Mouse (Mus musculus) forebrain, embryonic 15.5 days (tissue): ENCODE data around the gene Clstn1. TPM values are rescaled to one million over a fixed set of nuclear protein-coding genes. Genes with fewer than 3 reads are reported as not detected.
A peak's percentile ranks its signal among the peaks of the same experiment; 100 is the strongest.

ENCODE experiments used
- ATAC-seq: fragments of 200-750 bp; cut with Nextera tagmentation; replicated peaks from 2 replicates; pipeline ENCODE4 v1.8.0; 2017; ENCODE audit warnings: mild to moderate bottlenecking, moderate TSS enrichment, moderate library complexity
- H3K27ac ChIP-seq: fragments of 300-500 bp; sonication (generic); replicated peaks from 2 replicates; pipeline ENCODE4 v1.5.1; 2015; ENCODE audit warnings: mild to moderate bottlenecking, inconsistent platforms
- H3K27me3 ChIP-seq: fragments of 300-500 bp; sonication (generic); 2 replicates; pipeline ENCODE4 v1.6.1; 2015; ENCODE audit warnings: inconsistent platforms
- H3K36me3 ChIP-seq: fragments of 300-500 bp; sonication (generic); 2 replicates; pipeline ENCODE4 v1.6.1; 2015; ENCODE audit warnings: mild to moderate bottlenecking, inconsistent platforms
- H3K4me1 ChIP-seq: fragments of 300-500 bp; sonication (generic); 2 replicates; pipeline ENCODE4 v1.6.1; 2015; ENCODE audit warnings: inconsistent platforms
- H3K4me2 ChIP-seq: fragments of 300-500 bp; sonication (generic); replicated peaks from 2 replicates; pipeline ENCODE4 v1.6.1; 2015; ENCODE audit warnings: mild to moderate bottlenecking, inconsistent platforms
- H3K4me3 ChIP-seq: fragments of 300-500 bp; sonication (generic); 2 replicates; pipeline ENCODE4 v1.5.1; 2015; ENCODE audit warnings: mild to moderate bottlenecking, inconsistent platforms
- H3K9ac ChIP-seq: fragments of 300-500 bp; sonication (generic); replicated peaks from 2 replicates; pipeline ENCODE4 v1.6.1; 2015; ENCODE audit warnings: mild to moderate bottlenecking, inconsistent platforms
- H3K9me3 ChIP-seq: fragments of 300-500 bp; sonication (generic); 2 replicates; pipeline ENCODE4 v1.6.1; 2016; ENCODE audit warnings: inconsistent platforms
- WGBS: fragments of 180-500 bp; shearing (Covaris S2); methylation state at CpG from one replicate; pipeline ENCODE4 v1.1.7; 2015; ENCODE audit warnings: mixed read lengths; 5-methylcytosine and 5-hydroxymethylcytosine counted together
- microRNA-seq: library from miRNA; unstranded; fragments of <30 nt; microRNA quantifications from one replicate; pipeline ENCODE4, GENCODE M21; 2016
- polyA plus RNA-seq: library from polyadenylated mRNA; unstranded; fragments of >200 nt; fragmentation: Nextera tagmentation; extraction: Ambion mirVana; gene quantifications from 2 replicates; pipeline ENCODE4 v1.2.1, GENCODE M21; 2015

The Clstn1 gene
- polyA plus RNA-seq, 1 experiment from 2014 or later: 111 TPM

GRCm38 (mm10) chr4:149691368-149691767, 105.1 kb downstream of the Clstn1 start:
- Histone ChIP-seq H3K4me3 (no peak overlapping the region), H3K9me3 (no peaks in the 10 kb centered on the region), H3K4me1 (no peaks in the 10 kb centered on the region), H3K9ac (no peak overlapping the region), H3K4me2 (no peak overlapping the region), H3K36me3 (no peaks in the 10 kb centered on the region), H3K27me3 (no peaks in the 10 kb centered on the region), H3K27ac (no peak overlapping the region)
- WGBS: 76% methylated on average over 8 of the region's 8 CpGs
- ATAC-seq: no peak

- Histone ChIP-seq H3K9ac (no peak overlapping the region), H3K36me3 (no peaks in the 10 kb centered on the region), H3K4me1 (peaks cover 9% of the 10 kb centered on the region), H3K27ac (no peak overlapping the region), H3K4me3 (no peak overlapping the region), H3K9me3 (no peaks in the 10 kb centered on the region), H3K4me2 (no peak overlapping the region), H3K27me3 (0 out of 2 replicates have a peak, but pooled peaks cover 3% of the 10 kb centered on the region)
- 35% methylated on average over 16 of the region's 16 CpGs for WGBS
- no peak for ATAC-seq
These were observed 110.1 kb downstream of the Clstn1 start for GRCm38 (mm10) chr4:149696189-149696971.

GRCm38 (mm10) chr4:149697506-149698196, 111.4 kb downstream of the Clstn1 start:
- ATAC-seq: peak; percentile 46; the same call in 1 of the 2 replicates
- H3K4me2 ChIP-seq: peak overlapping the region; percentile 87
- peak overlapping the region; percentile 48 for H3K4me3 ChIP-seq
- no peaks in the 10 kb centered on the region for H3K36me3 ChIP-seq
- 32% methylated on average over 15 of the region's 15 CpGs for WGBS
- H3K27me3 ChIP-seq: 0 out of 2 replicates have a peak, but pooled peaks cover 3% of the 10 kb centered on the region
- peaks cover 9% of the 10 kb centered on the region for H3K4me1 ChIP-seq
- H3K9me3 ChIP-seq: no peaks in the 10 kb centered on the region
- no peak overlapping the region for H3K27ac ChIP-seq
- peak overlapping the region; percentile 57 for H3K9ac ChIP-seq

- WGBS: 1% methylated on average over 35 of the region's 35 CpGs
- H3K36me3 ChIP-seq: no peaks in the 10 kb centered on the region
- no peak overlapping the region for H3K27ac ChIP-seq
- H3K4me3 ChIP-seq: peak overlapping the region; percentile 48
- peak; percentile 67; the same call in 1 of the 2 replicates for ATAC-seq
- no peaks in the 10 kb centered on the region for H3K9me3 ChIP-seq
- peaks cover 9% of the 10 kb centered on the region for H3K4me1 ChIP-seq
- 0 out of 2 replicates have a peak, but pooled peaks cover 3% of the 10 kb centered on the region for H3K27me3 ChIP-seq
- peak overlapping the region; percentile 57 for H3K9ac ChIP-seq
- H3K4me2 ChIP-seq: peak overlapping the region; percentile 87
These were observed 112.0 kb downstream of the Clstn1 start for GRCm38 (mm10) chr4:149698197-149698821.

Small RNA genes lying within 50 kb of the gene (microRNA-seq; reads per million reads assigned to microRNA genes)
- gene Mir5616: 1.1 reads per million
- not detected for gene Mir7023

Other genes starting within 250 kb of the Clstn1 start
- 58.0 and 58.4 TPM in 2 replicates for gene Ube4b, start 159.7 kb upstream of the Clstn1 start, polyA plus RNA-seq
- gene Rbp7, start 131.5 kb upstream of the Clstn1 start, polyA plus RNA-seq: not detected in 2 replicates
- 0.39 TPM in 1 of 2 replicates, not detected in the other for gene Tmem274, start 109.1 kb upstream of the Clstn1 start, polyA plus RNA-seq
- gene Nmnat1, start 101.3 kb upstream of the Clstn1 start, polyA plus RNA-seq: 10.5 and 12.8 TPM in 2 replicates
- 47.9 and 51.0 TPM in 2 replicates for gene Lzic, start 101.2 kb upstream of the Clstn1 start, polyA plus RNA-seq
- 98.1 and 113 TPM in 2 replicates for gene Ctnnbip1, start 68.2 kb upstream of the Clstn1 start, polyA plus RNA-seq
- 16.5 and 18.2 TPM in 2 replicates for gene Pik3cd, start 116.1 kb downstream of the Clstn1 start, polyA plus RNA-seq
- gene Tmem201, start 151.6 kb downstream of the Clstn1 start, polyA plus RNA-seq: 39.8 and 40.8 TPM in 2 replicates
- 21.8 and 22.6 TPM in 2 replicates for gene Slc25a33, start 187.8 kb downstream of the Clstn1 start, polyA plus RNA-seq